Mouse (Mus musculus) erythroblast, embryonic 14.5 days (primary cell): ENCODE data around the gene Epb41.

Source experiments
- GATA1 ChIP-seq: IDR thresholded peaks from 2 replicates; pipeline ENCODE4 v1.6.1; 2012; ENCODE audit warnings: low read length, inconsistent platforms, mixed read lengths
- TAL1 ChIP-seq: IDR thresholded peaks from 3 replicates; pipeline ENCODE4 v1.6.1; 2012; ENCODE audit warnings: low read length, inconsistent platforms, mixed read lengths

DNA sequence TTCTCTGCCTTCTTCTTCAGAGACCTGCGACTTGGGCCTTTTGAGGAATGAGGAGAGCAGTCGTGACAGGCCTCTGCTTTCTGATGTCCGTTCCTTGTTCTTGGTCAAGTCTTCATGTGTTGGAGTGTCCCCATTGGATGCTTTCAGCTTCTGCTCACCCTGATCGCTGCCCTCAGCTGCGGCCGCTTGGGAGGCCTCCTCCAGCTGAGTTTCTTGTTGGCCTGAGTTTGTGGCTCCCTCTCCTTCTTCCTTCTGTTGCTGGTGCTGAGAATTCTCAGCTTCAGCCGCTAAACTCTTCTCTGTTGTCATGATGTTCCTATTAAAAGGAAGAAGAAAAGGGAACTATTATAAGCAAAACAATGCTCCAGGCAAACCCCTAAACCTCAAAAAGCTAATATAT, 68.0 kb downstream of the Epb41 start:
- TF ChIP-seq TAL1 (no peak), GATA1 (no peak)
